Mouse (Mus musculus) limb, embryonic 14.5 days (tissue): ENCODE results near the gene Lsg1. TPM values are rescaled to one million over a fixed set of nuclear protein-coding genes. Genes with fewer than 3 reads are reported as not detected.

ENCODE experiments used
- ATAC-seq: fragments of 200-750 bp; cut with Nextera tagmentation; 2 replicates; pipeline ENCODE4 v1.8.0; 2017; ENCODE audit warnings: low read depth, moderate number of reproducible peaks, moderate TSS enrichment; ENCODE audit not compliant: low FRiP score
- DNase-seq: peaks from one replicate; pipeline ENCODE4 v3.0.0-alpha.2; 2015; ENCODE audit warnings: low spot score
- H3K27ac ChIP-seq: fragments of 300-500 bp; sonication (generic); replicated peaks from 2 replicates; pipeline ENCODE4 v1.5.1; 2014; ENCODE audit warnings: low read depth, mild to moderate bottlenecking, low read length, moderate library complexity, mixed read lengths
- H3K27me3 ChIP-seq: fragments of 300-500 bp; sonication (generic); 2 replicates; pipeline ENCODE4 v1.6.1; 2014; ENCODE audit warnings: low read length, mixed read lengths; ENCODE audit not compliant: control insufficient read depth, insufficient read depth
- H3K36me3 ChIP-seq: fragments of 300-500 bp; sonication (generic); 2 replicates; pipeline ENCODE4 v1.6.1; 2014; ENCODE audit warnings: mild to moderate bottlenecking, low read length, moderate library complexity, mixed read lengths; ENCODE audit not compliant: control insufficient read depth, insufficient read depth
- H3K4me1 ChIP-seq: fragments of 300-500 bp; sonication (generic); 2 replicates; pipeline ENCODE4 v1.6.1; 2014; ENCODE audit warnings: antibody characterized with exemption, low read length, mixed read lengths; ENCODE audit not compliant: control insufficient read depth, insufficient read depth
- H3K4me2 ChIP-seq: fragments of 300-500 bp; sonication (generic); replicated peaks from 2 replicates; pipeline ENCODE4 v1.6.1; 2014; ENCODE audit warnings: low read depth, mild to moderate bottlenecking, low read length, moderate library complexity; ENCODE audit not compliant: severe bottlenecking
- H3K4me3 ChIP-seq: fragments of 300-500 bp; sonication (generic); replicated peaks from 2 replicates; pipeline ENCODE4 v1.5.1; 2014; ENCODE audit warnings: low read length
- H3K9ac ChIP-seq: fragments of 300-500 bp; sonication (generic); 2 replicates; pipeline ENCODE4 v1.6.1; 2014; ENCODE audit warnings: mild to moderate bottlenecking, low read depth, low read length, moderate library complexity; ENCODE audit not compliant: severe bottlenecking
- H3K9me3 ChIP-seq: fragments of 300-500 bp; sonication (generic); 2 replicates; pipeline ENCODE4 v1.6.1; 2016; ENCODE audit warnings: low read length; ENCODE audit not compliant: control insufficient read depth
- POLR2A ChIP-seq: fragments of 200-500 bp; IDR thresholded peaks from 2 replicates; pipeline ENCODE4 v1.8.0; 2012; ENCODE audit warnings: inconsistent platforms, mild to moderate bottlenecking, moderate library complexity, borderline replicate concordance; ENCODE audit not compliant: insufficient read depth, insufficient read length; ENCODE audit errors: extremely low read depth
- WGBS: fragments of 180-500 bp; shearing (Covaris S2); extraction: QIAGEN DNeasy Blood & Tissue Kit; methylation state at CpG from one replicate; pipeline ENCODE4 v1.1.7; 2014; 5-methylcytosine and 5-hydroxymethylcytosine counted together
- polyA plus RNA-seq, 2 experiments: library from polyadenylated mRNA; depleted of rRNA in 1 of 2; stranded (reverse) in 1 of 2; unstranded in 1 of 2; fragments of >200 nt; fragmentation: Nextera tagmentation in 1 of 2; extraction: Ambion mirVana in 1 of 2; gene quantifications; 2 replicates each; pipeline versions ENCODE4 v1.2.1 to v1.2.3; 2012 to 2014

Lsg1 gene
- polyA plus RNA-seq, 2 experiments, result 36.3 to 64.2 TPM

DNA sequence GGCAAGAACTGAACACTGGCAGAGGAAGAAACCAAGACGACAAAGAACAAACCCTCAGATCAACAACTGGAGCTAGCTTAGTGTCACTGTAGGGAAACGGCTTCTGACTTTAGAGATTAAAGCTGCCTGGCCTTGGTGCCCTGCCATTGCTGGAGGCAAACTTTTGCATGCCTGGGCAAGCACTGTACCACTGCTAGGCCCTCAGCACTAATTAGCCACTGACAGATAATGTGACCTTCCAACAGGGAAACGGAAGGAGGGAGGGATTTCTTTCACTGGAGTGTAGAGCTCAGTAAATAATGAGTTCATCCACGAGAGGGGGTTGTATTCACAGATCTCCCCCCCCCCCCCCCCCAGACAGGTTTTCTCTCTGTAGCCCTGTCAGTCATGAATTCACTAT is 15.2 kb downstream of the Lsg1 start:
- Histone ChIP-seq H3K9me3 (no peaks in the 10 kb centered on the region), H3K4me1 (no peaks in the 10 kb centered on the region), H3K9ac (no peak overlapping the region), H3K27me3 (no peaks in the 10 kb centered on the region), H3K4me2 (no peak overlapping the region), H3K4me3 (no peak overlapping the region), H3K36me3 (peaks cover 96% of the 10 kb centered on the region), H3K27ac (no peak overlapping the region)
- TF ChIP-seq POLR2A, result no peak
- DNase-seq (no peak), ATAC-seq (no peak)
- WGBS, result 56% methylated on average over 4 of the region's 4 CpGs

DNA sequence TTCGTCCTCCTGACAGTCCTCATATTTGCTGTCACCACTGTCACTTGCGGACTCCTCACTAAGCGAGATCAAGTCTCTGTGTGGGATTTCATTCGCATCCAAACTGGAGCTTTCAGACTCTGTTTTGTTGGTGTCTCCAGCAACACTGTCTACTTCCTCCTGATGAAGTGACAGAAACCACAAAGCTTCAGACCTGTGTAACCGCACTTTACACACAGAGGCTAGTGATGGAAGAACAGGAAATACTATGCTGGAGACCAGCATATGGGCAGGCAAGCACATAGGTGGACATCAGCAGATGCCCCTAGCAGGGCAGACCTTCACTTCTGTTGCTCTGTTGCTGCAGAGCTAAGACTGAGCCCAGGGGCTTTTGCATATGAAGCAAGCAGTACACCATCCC is 16.0 kb downstream of the Lsg1 start:
- Histone ChIP-seq H3K9me3 (no peaks in the 10 kb centered on the region), H3K4me3 (no peak overlapping the region), H3K4me2 (no peak overlapping the region), H3K36me3 (peaks cover 96% of the 10 kb centered on the region), H3K27ac (no peak overlapping the region), H3K27me3 (no peaks in the 10 kb centered on the region), H3K9ac (no peak overlapping the region), H3K4me1 (no peaks in the 10 kb centered on the region)
- TF ChIP-seq POLR2A, result no peak
- 94% methylated on average over 5 of the region's 5 CpGs for WGBS
- no peak for DNase-seq
- ATAC-seq, result no peak

DNA sequence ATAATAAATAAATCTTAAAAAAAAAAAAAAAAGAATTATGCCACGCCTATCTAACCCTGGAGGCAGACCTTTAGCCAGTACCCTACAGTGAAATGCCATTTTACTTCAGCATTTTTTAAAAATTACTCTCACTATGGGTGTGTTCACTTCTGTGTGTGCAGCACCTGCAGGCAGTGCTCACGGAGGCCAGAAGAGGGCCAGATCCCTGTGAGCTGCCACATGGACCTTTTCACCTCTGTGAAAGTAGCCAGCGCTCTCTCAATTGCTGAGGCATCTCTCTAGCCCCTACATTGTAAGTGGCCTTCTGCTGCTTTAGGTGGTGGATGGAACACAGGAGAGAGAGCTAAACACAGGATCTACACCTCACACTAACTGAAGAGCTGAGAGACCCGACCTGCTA is 17.2 kb downstream of the Lsg1 start:
- no peak overlapping the region for H3K9ac ChIP-seq
- no peak overlapping the region for H3K27ac ChIP-seq
- no peak overlapping the region for H3K4me3 ChIP-seq
- H3K36me3 ChIP-seq, result peaks cover 96% of the 10 kb centered on the region
- no peak for TF ChIP-seq POLR2A
- WGBS, result 95% methylated on average over 4 of the region's 4 CpGs
- no peaks in the 10 kb centered on the region for H3K4me1 ChIP-seq
- no peak overlapping the region for H3K4me2 ChIP-seq
- ATAC-seq (no peak), DNase-seq (no peak)
- no peaks in the 10 kb centered on the region for H3K27me3 ChIP-seq
- no peaks in the 10 kb centered on the region for H3K9me3 ChIP-seq

DNA sequence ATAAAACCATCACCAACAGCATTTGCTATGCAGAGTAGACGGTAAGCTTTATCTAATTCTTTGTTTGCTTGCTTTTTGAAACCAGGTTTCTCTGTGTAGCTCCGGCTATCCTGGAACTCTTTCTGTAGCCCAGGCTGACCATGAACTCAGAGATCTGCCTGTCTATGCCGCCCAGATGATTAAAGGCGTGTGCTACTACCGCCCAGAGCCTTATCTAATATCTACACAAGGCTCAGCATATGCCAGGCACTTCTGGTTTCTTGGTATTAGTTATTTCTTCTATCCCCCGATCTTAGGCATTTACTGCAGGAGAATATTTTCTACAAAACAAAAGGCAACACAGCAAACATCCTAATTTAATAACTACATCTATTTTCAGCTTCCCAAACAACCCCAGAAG is 21.8 kb downstream of the Lsg1 start:
- H3K27ac ChIP-seq, result no peak overlapping the region
- no peak for TF ChIP-seq POLR2A
- peaks cover 99% of the 10 kb centered on the region for H3K36me3 ChIP-seq
- H3K4me3 ChIP-seq, result no peak overlapping the region
- no peaks in the 10 kb centered on the region for H3K9me3 ChIP-seq
- H3K4me2 ChIP-seq, result no peak overlapping the region
- ATAC-seq, result no peak
- 95% methylated on average over 6 of the region's 6 CpGs for WGBS
- H3K27me3 ChIP-seq, result no peaks in the 10 kb centered on the region
- no peak for DNase-seq
- no peaks in the 10 kb centered on the region for H3K4me1 ChIP-seq
- no peak overlapping the region for H3K9ac ChIP-seq

DNA sequence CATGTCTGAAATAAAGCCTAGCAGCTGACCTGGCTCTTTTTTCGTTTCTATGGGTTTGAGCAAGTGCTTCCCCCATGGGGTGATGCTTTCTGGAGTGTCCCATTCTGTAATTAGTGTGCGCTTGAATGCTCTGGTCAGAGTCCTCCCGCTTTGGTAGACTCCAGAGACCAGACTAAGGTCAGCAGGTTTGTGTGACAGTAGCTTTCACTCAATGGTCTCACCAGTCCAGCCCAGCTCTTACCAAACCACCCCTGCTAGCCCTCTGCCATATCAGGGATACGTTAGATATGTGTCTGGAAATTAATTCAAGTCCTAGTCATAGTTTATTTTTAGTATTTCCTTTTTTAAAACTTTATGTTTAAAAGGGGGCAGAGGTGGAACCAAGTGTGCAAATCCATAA is 26.8 kb downstream of the Lsg1 start:
- H3K4me1 ChIP-seq, result no peaks in the 10 kb centered on the region
- H3K27me3 ChIP-seq, result no peaks in the 10 kb centered on the region
- peaks cover 80% of the 10 kb centered on the region for H3K36me3 ChIP-seq
- H3K9me3 ChIP-seq, result peaks cover 9% of the 10 kb centered on the region; the same call in 1 of the 2 replicates
- ATAC-seq (no peak), DNase-seq (no peak)
- H3K4me2 ChIP-seq, result no peak overlapping the region
- H3K9ac ChIP-seq, result no peak overlapping the region
- 97% methylated on average over 4 of the region's 4 CpGs for WGBS
- H3K27ac ChIP-seq, result no peak overlapping the region
- no peak for TF ChIP-seq POLR2A
- no peak overlapping the region for H3K4me3 ChIP-seq
